Mouse (Mus musculus) right cerebral cortex, adult 18-20 months (tissue): ENCODE results near the gene Pkhd1.
"Not testable (repeated sequence)": the region's sequence is repeated elsewhere in the genome, so short reads cannot be mapped to it uniquely, and the experiment has no call there.

ENCODE experiments used
- DNase-seq: peaks from one replicate; pipeline ENCODE4 v3.0.0; 2022; ENCODE audit warnings: mixed read lengths

The Pkhd1 gene

GRCm38 (mm10) chr1:20481843-20482242 lies 136.0 kb downstream of the Pkhd1 start:
- no peak for DNase-seq

GRCm38 (mm10) chr1:20478695-20479094 lies 139.2 kb downstream of the Pkhd1 start:
- no peak for DNase-seq

GRCm38 (mm10) chr1:20478266-20478659 lies 139.6 kb downstream of the Pkhd1 start:
- no peak for DNase-seq

- DNase-seq = no peak
Measured at GRCm38 (mm10) chr1:20477561-20478265, 140.2 kb downstream of the Pkhd1 start.

- no peak for DNase-seq
Measured at GRCm38 (mm10) chr1:20470770-20471169, 147.1 kb downstream of the Pkhd1 start.

- no peak for DNase-seq
Measured at GRCm38 (mm10) chr1:20470317-20470716, 147.5 kb downstream of the Pkhd1 start.

- DNase-seq = no peak
Measured at GRCm38 (mm10) chr1:20466481-20466880, 151.4 kb downstream of the Pkhd1 start.

- DNase-seq = no peak
Measured at GRCm38 (mm10) chr1:20454621-20455020, 163.2 kb downstream of the Pkhd1 start.

GRCm38 (mm10) chr1:20450074-20450473 lies 167.8 kb downstream of the Pkhd1 start:
- peak; percentile 57 for DNase-seq

- DNase-seq = not testable (repeated sequence)
Measured at GRCm38 (mm10) chr1:20432026-20432425, 185.8 kb downstream of the Pkhd1 start.

GRCm38 (mm10) chr1:20429056-20429394 lies 188.8 kb downstream of the Pkhd1 start:
- no peak for DNase-seq

- no peak for DNase-seq
Measured at GRCm38 (mm10) chr1:20428370-20429055, 189.4 kb downstream of the Pkhd1 start.

GRCm38 (mm10) chr1:20409411-20409967 lies 208.4 kb downstream of the Pkhd1 start:
- DNase-seq = no peak

GRCm38 (mm10) chr1:20398319-20398718 lies 219.5 kb downstream of the Pkhd1 start:
- DNase-seq = no peak

GRCm38 (mm10) chr1:20364437-20364836 lies 253.4 kb downstream of the Pkhd1 start:
- DNase-seq = no peak

GRCm38 (mm10) chr1:20344651-20345050 lies 273.2 kb downstream of the Pkhd1 start:
- DNase-seq = no peak

- peak; percentile 67 for DNase-seq
Measured at GRCm38 (mm10) chr1:20311485-20311884, 306.4 kb downstream of the Pkhd1 start.

GRCm38 (mm10) chr1:20310925-20311324 lies 306.9 kb downstream of the Pkhd1 start:
- no peak for DNase-seq

GRCm38 (mm10) chr1:20306116-20306515 lies 311.7 kb downstream of the Pkhd1 start:
- DNase-seq = no peak

GRCm38 (mm10) chr1:20302943-20303578 lies 314.8 kb downstream of the Pkhd1 start:
- no peak for DNase-seq

- DNase-seq = no peak
Measured at GRCm38 (mm10) chr1:20302187-20302942, 315.5 kb downstream of the Pkhd1 start.

- DNase-seq = no peak
Measured at GRCm38 (mm10) chr1:20301631-20302030, 316.2 kb downstream of the Pkhd1 start.

GRCm38 (mm10) chr1:20288696-20289095 lies 329.2 kb downstream of the Pkhd1 start:
- DNase-seq = no peak
